Mouse (Mus musculus) kidney, adult 18-20 months (tissue): Measurements from ENCODE around the gene Nbea.
"Not testable (repeated sequence)": the region's sequence is repeated elsewhere in the genome, so short reads cannot be mapped to it uniquely, and the experiment has no call there.

Experiments used
- DNase-seq: peaks from one replicate; pipeline ENCODE4 v3.0.0; 2021

Gene Nbea

DNA sequence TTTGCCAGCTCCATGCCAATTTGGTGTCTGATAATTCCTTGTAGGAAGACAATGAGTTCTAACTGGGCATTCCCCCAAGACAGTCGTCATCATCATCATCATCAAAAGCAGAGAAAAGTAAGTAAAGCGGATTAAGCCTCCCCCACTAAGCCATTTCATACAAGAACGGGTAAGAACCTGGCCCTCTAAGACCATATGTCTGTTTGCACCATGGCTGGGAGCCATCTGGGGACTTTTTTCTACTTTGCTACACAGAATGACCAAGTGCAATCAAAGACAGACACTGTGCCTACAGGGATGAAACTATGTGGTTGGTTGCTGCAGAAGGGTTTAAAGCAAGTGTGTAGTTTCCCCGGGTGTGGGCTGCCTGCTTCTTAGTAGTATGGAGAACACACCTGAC lies 535.2 kb downstream of the Nbea start:
- no peak for DNase-seq

- no peak for DNase-seq
Measured at GRCm38 (mm10) chr3:55647176-55647575, 536.3 kb downstream of the Nbea start.

GRCm38 (mm10) chr3:55646437-55646836 lies 537.1 kb downstream of the Nbea start:
- no peak for DNase-seq

DNA sequence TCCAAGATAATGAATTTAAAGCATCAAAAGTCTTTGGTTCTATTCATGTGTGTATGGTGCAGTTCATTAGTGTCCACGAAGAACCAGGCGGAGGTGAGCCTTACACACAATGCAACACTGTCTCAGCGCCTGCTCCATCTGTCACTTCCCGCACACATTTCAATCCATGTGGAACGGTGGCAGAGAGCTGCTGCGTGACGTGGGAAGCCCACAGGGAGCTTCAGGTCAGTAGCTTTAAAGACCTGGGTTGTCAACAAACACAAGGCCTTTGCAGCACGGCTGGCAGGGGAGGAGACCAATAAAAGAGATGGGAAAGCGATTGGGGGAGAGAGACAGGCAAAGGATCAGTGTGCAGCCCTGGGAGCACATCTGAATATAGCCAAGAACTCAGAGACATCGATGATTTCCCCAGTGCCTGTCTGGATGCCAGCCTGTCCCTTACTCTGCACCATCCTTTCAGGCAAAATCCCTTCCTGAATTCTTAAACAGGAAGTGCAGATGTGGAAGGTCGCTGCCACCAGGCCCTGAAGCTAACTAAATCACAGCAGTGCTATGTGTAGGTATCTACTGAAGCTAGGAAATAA lies 539.4 kb downstream of the Nbea start:
- DNase-seq: no peak

GRCm38 (mm10) chr3:55637660-55638059 lies 545.8 kb downstream of the Nbea start:
- no peak for DNase-seq

DNA sequence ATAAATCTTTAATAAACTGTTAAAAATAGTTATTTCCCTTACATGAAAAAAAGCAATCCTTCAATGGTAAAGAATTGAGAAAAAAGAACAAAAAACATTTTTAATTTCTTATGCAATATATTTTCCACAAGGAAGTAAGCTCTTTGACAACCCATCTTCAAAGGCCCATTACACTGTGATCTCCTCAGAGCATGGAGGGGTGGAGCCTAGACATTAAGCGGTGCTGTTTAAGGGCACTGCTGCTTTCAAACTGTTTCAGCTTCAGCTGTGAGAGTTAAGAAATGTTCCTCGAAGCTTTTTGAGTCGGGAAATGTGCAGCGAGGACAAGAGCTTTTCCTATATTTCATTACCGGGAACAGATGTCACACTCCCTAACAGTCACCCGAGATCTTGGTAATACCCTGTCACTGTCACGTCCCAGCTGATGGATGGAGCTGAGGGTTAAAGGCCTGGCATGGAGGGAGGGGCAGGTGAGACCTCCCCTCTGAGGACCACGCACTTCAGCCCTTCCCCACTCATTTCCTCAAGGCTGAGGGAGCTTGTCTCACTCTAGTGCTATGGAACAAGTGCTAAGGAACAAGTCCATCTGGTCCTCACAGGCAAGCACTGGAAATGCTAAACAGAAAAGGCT lies 547.8 kb downstream of the Nbea start:
- DNase-seq: no peak

GRCm38 (mm10) chr3:55627054-55627453 lies 556.4 kb downstream of the Nbea start:
- DNase-seq: no peak

DNA sequence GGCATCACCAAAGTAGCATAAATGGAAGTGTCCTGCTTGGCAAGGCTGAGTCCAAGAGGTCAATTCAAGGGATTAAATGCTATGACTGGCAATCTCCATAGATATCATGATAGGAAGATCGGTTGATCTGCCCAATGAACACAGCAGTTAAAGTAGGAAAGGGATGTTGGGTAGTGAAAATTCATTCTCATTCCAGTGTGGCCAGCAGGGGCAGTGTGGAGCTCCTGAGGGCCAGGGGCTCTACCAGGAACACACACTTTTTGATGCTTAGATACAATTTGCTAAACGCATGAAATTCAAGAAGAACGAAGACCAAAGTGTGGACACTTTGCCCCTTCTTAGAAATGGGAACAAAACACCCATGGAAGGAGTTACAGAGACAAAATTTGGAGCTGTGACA lies 561.5 kb downstream of the Nbea start:
- not testable (repeated sequence) for DNase-seq

DNA sequence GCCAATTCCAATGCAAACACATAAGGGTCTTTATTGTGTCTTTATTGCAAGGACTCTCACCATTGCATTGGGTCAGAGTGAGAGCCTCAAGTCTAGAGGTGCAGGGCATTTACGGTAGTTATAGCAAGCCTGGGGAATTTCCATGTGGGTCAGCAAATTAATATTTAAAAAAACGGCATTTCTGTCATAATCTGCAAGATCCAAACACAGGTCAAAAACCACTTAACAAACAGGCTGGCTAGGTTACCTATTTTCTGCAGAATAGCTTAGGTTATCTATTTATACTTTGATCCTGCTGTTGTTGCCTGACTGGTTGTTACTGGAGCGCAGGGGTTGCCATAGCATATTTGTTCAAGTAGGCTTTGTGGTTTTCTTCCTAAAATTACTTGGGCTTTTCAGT lies 565.1 kb downstream of the Nbea start:
- DNase-seq: no peak

- no peak for DNase-seq
Measured at GRCm38 (mm10) chr3:55612459-55613115, 570.9 kb downstream of the Nbea start.

DNA sequence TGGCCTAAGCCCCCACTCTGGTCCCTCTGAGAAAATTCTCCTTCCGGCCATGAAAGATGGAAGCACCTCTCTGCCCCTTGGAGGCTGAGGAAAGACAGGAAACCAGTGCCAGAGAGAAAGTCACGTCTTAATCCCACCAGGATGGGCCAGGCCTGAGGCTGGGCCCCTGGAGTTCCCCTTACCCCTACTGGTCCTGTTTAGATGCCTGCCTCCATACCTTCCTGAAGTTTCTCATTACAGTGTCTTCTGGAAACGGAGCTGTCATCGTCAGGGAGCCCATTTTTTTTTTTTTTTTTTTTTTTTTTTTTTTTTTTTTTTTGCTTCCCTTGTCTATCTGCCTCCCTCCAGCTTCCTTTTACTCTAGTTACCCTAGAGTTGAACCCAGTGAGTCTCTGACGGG lies 571.5 kb downstream of the Nbea start:
- no peak for DNase-seq

DNA sequence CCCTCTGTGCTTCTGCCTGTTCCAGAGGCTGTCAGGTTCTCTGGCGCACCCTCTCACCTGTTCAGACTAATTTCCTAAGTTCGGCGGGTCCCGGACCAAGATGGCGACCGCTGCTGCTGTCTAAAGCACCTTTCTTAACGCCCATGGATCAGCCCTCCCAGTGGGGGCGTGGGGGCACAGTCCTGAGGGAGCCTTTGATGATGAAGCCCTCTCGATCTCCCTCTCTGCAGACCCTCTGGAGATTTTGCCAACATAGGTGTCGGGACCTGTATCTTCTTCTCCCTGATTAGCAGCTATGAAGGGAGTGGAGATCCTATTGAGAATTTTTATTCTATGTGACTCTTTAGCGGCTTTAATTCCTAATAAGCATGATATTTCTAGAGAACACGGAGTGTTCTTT lies 573.3 kb downstream of the Nbea start:
- no peak for DNase-seq

- no peak for DNase-seq
Measured at GRCm38 (mm10) chr3:55600286-55600685, 583.2 kb downstream of the Nbea start.

GRCm38 (mm10) chr3:55599366-55600085 lies 584.0 kb downstream of the Nbea start:
- DNase-seq: no peak

- no peak for DNase-seq
Measured at GRCm38 (mm10) chr3:55598681-55599080, 584.8 kb downstream of the Nbea start.

GRCm38 (mm10) chr3:55593312-55593711 lies 590.2 kb downstream of the Nbea start:
- DNase-seq: no peak

DNA sequence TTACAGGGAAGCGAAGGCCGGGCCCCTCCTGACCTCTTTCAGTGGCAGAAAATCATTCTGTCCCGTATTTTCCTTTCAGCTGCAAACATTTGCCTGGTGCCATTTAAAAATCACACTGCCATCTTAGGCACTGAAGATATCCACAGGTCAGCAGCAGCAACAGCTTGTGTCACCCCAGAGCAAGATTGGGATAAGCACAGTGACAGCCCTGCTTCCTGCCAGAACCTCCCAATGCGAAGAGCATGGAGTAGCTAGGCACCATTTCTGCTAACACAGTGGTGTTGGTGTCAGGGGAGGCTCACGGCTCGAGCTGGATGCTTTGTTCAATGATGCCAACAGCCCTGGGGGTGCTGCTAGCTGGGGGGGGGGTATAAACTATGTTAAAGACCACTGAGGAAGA lies 592.8 kb downstream of the Nbea start:
- no peak for DNase-seq

GRCm38 (mm10) chr3:55590291-55590690 lies 593.2 kb downstream of the Nbea start:
- no peak for DNase-seq

DNA sequence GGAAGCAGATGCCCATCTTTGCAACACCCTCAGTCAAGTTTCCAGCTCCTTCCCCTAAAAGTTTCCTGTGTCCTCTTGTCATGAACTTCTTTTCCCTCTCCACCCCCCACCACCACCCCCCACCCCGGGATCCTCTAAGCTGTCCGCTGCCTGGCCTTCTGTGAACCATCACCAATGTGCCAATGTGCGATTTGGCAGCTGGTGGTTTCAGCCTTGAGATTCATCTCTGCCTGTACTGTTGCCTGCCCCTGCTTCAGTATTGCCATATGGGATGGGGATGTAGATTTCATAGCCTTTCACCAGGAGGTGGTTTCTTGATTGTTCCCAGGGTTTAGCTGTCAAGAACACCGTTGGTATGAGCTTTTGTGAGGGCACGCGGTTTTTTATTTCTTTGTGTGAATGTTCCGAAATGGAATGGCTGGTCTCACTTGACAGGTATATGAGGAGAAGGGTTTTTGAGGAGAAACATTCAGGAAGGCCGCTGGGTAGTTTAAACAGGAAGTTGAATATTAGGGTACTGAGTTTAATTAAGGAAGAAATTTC lies 594.0 kb downstream of the Nbea start:
- DNase-seq: no peak

GRCm38 (mm10) chr3:55587972-55588946 lies 595.2 kb downstream of the Nbea start:
- DNase-seq: peak; percentile 34

DNA sequence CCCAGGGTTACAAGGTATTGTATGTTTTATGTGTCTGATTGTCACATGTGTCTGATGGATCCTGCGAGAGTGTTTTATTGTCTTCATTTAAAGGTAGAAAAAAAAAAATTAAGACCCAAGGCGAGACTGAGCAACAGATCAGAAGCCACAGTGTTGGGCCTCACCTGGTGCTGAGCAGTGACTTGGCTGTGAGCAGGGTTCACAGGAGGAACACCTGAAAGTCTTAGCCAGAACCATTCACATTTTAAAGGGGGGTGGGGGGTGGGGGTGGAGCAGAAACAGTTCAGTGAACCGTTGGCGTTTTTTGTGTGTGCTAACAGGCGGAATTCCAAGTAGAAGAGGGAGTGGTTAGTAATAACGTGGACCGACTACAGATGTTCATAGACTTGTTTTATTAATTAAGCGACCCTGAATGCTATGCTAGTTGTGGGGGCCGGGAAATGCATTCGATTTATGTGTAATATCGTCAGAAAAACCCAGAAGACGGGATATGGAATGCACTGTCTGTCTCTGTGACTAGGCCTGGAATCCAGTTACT lies 596.0 kb downstream of the Nbea start:
- no peak for DNase-seq
